Mouse (Mus musculus) megakaryocyte, embryonic 14.5 days (primary cell): ENCODE measurements at regions not wholly inside any gene's neighbourhood (a gene's known extent, or its start where the extent isn't known, plus 50 kb on each side); places are given as distances from the start of the nearest gene placed in this dataset.
"Not testable (repeated sequence)": the region's sequence is repeated elsewhere in the genome, so short reads cannot be mapped to it uniquely, and the experiment has no call there.

Experiments used
- H3K27me3 ChIP-seq: replicated peaks from 2 replicates; pipeline ENCODE3; 2012; ENCODE audit warnings: inconsistent platforms
- H3K36me3 ChIP-seq: replicated peaks from 2 replicates; pipeline ENCODE3; 2012; ENCODE audit warnings: low read length, inconsistent platforms, mixed read lengths
- H3K4me1 ChIP-seq: 2 replicates; pipeline ENCODE4 v1.6.1; 2012; ENCODE audit warnings: inconsistent platforms
- H3K4me3 ChIP-seq: replicated peaks from 2 replicates; pipeline ENCODE3; 2012; ENCODE audit warnings: moderate library complexity, mild to moderate bottlenecking, inconsistent platforms
- H3K9me3 ChIP-seq: 2 replicates; pipeline ENCODE4 v1.6.1; 2012; ENCODE audit warnings: inconsistent platforms
- FLI1 ChIP-seq: IDR thresholded peaks from 2 replicates; pipeline ENCODE4 v1.6.1; 2012; ENCODE audit warnings: low read length, inconsistent platforms, mixed read lengths
- GATA1 ChIP-seq: IDR thresholded peaks from 3 replicates; pipeline ENCODE4 v1.6.1; 2012; ENCODE audit warnings: mixed read lengths, low read length, inconsistent platforms, borderline replicate concordance

GRCm38 (mm10) chr13:98438206-98438605, 53.6 kb downstream of the Gm10320 start:
- no peaks in the 10 kb centered on the region for H3K4me1 ChIP-seq
- peaks cover 12% of the 10 kb centered on the region; the same call in 1 of the 2 replicates for H3K9me3 ChIP-seq
- no peak overlapping the region for H3K4me3 ChIP-seq
- TF ChIP-seq FLI1 (no peak), GATA1 (no peak)
- H3K36me3 ChIP-seq: no peaks in the 10 kb centered on the region
- no peaks in the 10 kb centered on the region for H3K27me3 ChIP-seq

GRCm38 (mm10) chr13:98436961-98437360, 54.8 kb downstream of the Gm10320 start:
- Histone ChIP-seq H3K36me3 (no peaks in the 10 kb centered on the region), H3K27me3 (no peaks in the 10 kb centered on the region), H3K4me3 (no peak overlapping the region), H3K4me1 (no peaks in the 10 kb centered on the region), H3K9me3 (peaks cover under 1% of the 10 kb centered on the region; the same call in 1 of the 2 replicates)
- TF ChIP-seq FLI1: no peak
- no peak for TF ChIP-seq GATA1

DNA sequence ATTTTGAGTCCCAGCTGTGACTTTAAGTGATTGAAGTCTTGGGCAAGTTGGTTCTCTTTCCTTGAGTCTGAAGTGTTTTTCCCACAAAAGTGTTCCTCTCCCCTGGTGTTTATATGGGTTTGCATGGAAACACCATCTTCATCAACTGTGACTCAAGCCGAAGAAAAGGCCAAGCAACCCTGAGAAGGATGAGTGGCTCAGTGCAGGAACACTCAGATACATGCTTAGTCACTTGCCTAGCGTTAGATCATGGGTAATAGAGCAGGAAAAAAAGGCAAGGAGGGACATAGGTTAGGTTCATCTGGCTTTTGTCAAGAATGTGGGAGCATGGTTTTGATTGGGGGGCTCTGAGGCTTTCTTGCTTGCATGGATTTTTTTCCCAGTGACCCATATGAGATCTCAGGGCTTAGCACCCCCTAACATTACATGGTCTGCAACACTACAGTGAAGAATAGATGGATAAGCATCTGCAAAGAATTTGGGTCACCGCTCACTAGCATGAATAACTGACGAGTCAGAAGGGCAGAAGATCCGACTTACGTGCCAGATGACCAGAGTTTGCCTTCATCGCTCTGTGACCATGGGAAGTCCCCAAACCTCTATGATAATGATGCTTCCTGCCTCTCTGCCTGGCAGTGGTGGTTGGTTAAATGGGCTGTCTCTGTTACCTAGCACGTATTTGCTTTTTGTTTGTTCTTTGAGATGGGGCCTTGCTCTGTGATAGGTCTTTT, 56.4 kb downstream of the Gm10320 start:
- no peak for TF ChIP-seq GATA1
- no peak for TF ChIP-seq FLI1
- no peaks in the 10 kb centered on the region for H3K9me3 ChIP-seq
- peaks cover 14% of the 10 kb centered on the region for H3K27me3 ChIP-seq
- no peaks in the 10 kb centered on the region for H3K36me3 ChIP-seq
- no peak overlapping the region for H3K4me3 ChIP-seq
- no peaks in the 10 kb centered on the region for H3K4me1 ChIP-seq

- TF ChIP-seq FLI1 (no peak), GATA1 (no peak)
- H3K4me1 ChIP-seq: no peaks in the 10 kb centered on the region
- peaks cover 37% of the 10 kb centered on the region for H3K27me3 ChIP-seq
- no peak overlapping the region for H3K4me3 ChIP-seq
- 0 out of 2 replicates have a peak, but pooled peaks cover 4% of the 10 kb centered on the region for H3K9me3 ChIP-seq
- H3K36me3 ChIP-seq: no peaks in the 10 kb centered on the region
Observed at GRCm38 (mm10) chr13:98429851-98430250, 62.0 kb downstream of the Gm10320 start.

GRCm38 (mm10) chr13:98427660-98428059, 64.1 kb downstream of the Gm10320 start:
- Histone ChIP-seq H3K27me3 (peaks cover 41% of the 10 kb centered on the region), H3K4me3 (peak overlapping the region; percentile 46)
- H3K4me1 ChIP-seq, H3K36me3 ChIP-seq, H3K9me3 ChIP-seq: not testable (repeated sequence)

GRCm38 (mm10) chr13:98425026-98425425, 66.8 kb downstream of the Gm10320 start:
- H3K36me3 ChIP-seq: no peaks in the 10 kb centered on the region
- H3K4me1 ChIP-seq: no peaks in the 10 kb centered on the region
- TF ChIP-seq FLI1 (no peak), GATA1 (no peak)
- H3K4me3 ChIP-seq: no peak overlapping the region
- 0 out of 2 replicates have a peak, but pooled peaks cover 2% of the 10 kb centered on the region for H3K9me3 ChIP-seq
- H3K27me3 ChIP-seq: peaks cover 27% of the 10 kb centered on the region

DNA sequence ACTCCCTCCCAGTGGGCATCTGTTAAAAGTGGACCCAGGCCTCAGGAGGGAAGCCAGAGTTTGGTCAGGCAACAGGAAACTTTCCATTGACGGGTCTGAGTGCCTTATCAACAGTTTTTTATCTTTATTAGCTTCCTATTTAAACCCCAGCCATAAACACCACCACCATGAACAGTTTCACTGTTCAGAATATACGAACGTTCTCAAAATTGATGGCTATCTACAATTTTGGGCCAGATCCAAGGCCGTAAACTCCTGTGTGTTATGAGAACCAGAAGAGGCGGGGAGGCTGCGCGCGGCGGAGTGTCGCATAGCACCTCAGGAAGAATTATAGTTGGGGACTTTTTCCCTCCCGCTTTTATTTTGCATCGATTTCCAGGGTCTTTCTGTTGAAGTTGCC, 67.8 kb downstream of the Gm10320 start:
- Histone ChIP-seq H3K36me3 (no peaks in the 10 kb centered on the region), H3K27me3 (peaks cover 19% of the 10 kb centered on the region), H3K4me3 (no peak overlapping the region), H3K9me3 (no peaks in the 10 kb centered on the region), H3K4me1 (no peaks in the 10 kb centered on the region)
- TF ChIP-seq GATA1 (no peak), FLI1 (no peak)

DNA sequence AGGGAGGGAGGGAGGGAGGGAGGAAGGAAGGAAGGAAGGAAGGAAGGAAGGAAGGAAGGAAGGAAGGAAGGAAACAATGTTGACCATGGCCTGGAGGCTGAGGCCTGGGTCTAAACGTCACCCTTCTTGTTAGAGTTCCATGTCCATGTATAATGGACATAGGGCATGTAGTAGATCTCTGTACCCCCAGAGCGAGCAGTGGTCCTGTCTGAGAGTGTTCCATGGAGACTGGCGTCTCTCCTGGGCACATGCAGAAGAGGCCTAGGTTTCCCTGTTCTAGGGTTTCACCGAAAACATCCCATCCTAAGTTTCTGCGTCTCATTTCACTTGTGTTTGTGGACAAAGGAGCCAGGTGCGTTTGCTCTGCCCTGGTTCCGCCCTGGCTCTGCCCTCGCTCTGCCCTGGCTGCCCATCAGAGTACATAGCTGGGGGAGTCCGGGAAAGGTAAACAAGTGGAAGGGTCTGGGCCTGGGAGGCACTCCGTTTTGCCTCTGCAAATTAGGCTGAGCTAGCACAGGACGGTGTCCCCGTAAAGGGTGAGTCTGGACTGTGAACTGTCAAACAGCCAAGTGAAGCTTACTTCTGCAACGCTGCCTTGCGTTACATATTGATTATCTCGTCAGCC, 66.5 kb downstream of the Foxd1 start:
- TF ChIP-seq FLI1: no peak
- no peak for TF ChIP-seq GATA1
- peaks cover 9% of the 10 kb centered on the region for H3K27me3 ChIP-seq
- no peaks in the 10 kb centered on the region for H3K36me3 ChIP-seq
- H3K9me3 ChIP-seq: no peaks in the 10 kb centered on the region
- no peak overlapping the region for H3K4me3 ChIP-seq
- H3K4me1 ChIP-seq: no peaks in the 10 kb centered on the region

DNA sequence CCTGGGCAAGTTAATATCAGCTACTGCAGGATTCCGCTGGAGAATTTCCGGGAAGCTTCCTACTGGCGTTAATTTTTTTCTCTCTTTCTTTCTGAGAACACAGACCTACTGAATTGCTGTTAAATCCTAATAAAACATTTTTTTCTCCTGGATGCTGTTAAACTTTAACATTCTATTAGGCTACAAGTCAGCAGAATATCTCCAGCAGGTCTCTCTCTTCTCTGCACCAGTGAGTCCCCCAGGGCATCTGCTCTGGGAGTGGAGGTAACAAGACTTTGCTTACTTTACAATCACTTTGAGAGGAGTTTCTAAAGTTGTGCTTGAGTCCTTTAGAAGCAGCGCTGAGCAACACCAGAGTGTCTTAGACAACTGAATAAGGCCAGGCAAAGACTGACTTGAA, 63.7 kb downstream of the Foxd1 start:
- Histone ChIP-seq H3K9me3 (no peaks in the 10 kb centered on the region), H3K36me3 (no peaks in the 10 kb centered on the region), H3K4me1 (no peaks in the 10 kb centered on the region), H3K27me3 (peaks cover 3% of the 10 kb centered on the region), H3K4me3 (no peak overlapping the region)
- TF ChIP-seq GATA1 (no peak), FLI1 (no peak)

- no peak for TF ChIP-seq GATA1
- H3K9me3 ChIP-seq: 0 out of 2 replicates have a peak, but pooled peaks cover 2% of the 10 kb centered on the region
- H3K4me3 ChIP-seq: no peak overlapping the region
- no peaks in the 10 kb centered on the region for H3K4me1 ChIP-seq
- no peaks in the 10 kb centered on the region for H3K36me3 ChIP-seq
- H3K27me3 ChIP-seq: peaks cover 4% of the 10 kb centered on the region
Observed at GRCm38 (mm10) chr13:98416457-98416856, 62.4 kb downstream of the Foxd1 start.

DNA sequence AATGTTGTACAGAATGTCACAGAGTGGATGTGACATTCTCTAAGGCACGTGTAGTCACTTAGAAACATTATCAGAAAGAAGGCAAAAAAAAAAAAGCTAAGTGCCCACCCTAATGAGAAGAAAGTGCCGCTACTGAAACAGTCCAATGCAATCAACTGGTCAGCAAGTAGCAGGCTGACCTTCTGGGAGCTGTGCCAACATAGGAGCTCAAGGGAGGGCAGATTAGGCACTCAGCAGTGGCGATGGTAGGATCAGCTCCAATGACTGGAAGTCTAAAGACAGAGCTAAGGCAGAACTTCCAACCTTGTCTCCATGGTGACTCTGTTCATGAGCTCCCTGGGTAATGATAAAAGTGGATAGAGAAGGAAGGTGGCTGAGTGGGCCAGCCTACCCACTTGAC, 60.8 kb downstream of the Foxd1 start:
- Histone ChIP-seq H3K27me3 (peaks cover 3% of the 10 kb centered on the region), H3K4me1 (no peaks in the 10 kb centered on the region), H3K9me3 (0 out of 2 replicates have a peak, but pooled peaks cover 2% of the 10 kb centered on the region), H3K4me3 (no peak overlapping the region), H3K36me3 (no peaks in the 10 kb centered on the region)
- no peak for TF ChIP-seq GATA1
- no peak for TF ChIP-seq FLI1
